ENCODE assay signal across 19 mouse cellular contexts in genomic region chr2:178304669-178305068, GRCm38 (mm10).
A peak's percentile ranks its signal among the peaks of the same experiment; 100 is the strongest.
DNase-seq lines count a peak whose midpoint lies in the region; ATAC-seq lines count a peak whose summit lies in the region.
"Had no signal": no experiment of that assay in that cellular context is flagged by ENCODE, and none has a peak within 500 bp of the region (broad histone marks: within the 10 kb centered on the region; RNA-seq: fewer than 3 reads in every experiment).

No protein-coding gene starts in this region.

- peak; percentile 66 for ATAC-seq in frontal cortex, adult (ENCODE audit: low TSS enrichment)
- no peak for ATAC-seq in neural tube, embryonic 13.5 days (ENCODE audit: low read depth)
- 0 out of 2 replicates have a peak, but pooled peaks have one; percentile 6 for ATAC-seq in hindbrain, embryonic 15.5 days (ENCODE audit: low FRiP score, low read depth)
- no peak for ATAC-seq in neural tube, embryonic 15.5 days (ENCODE audit: low FRiP score)
- no peak for ATAC-seq in cerebellum, adult (ENCODE audit: insufficient number of reproducible peaks, low FRiP score, low TSS enrichment)

- H3K9me3 ChIP-seq in neural tube, embryonic 13.5 days = no peaks in the 10 kb centered on the region
- H3K9me3 ChIP-seq in hindbrain, embryonic 15.5 days = no peaks in the 10 kb centered on the region
- H3K9me3 ChIP-seq in neural tube, embryonic 15.5 days (replicated peaks) = no peaks in the 10 kb centered on the region

- H3K9ac ChIP-seq in neural tube, embryonic 13.5 days = no peak overlapping the region
- no peak overlapping the region for H3K9ac ChIP-seq in hindbrain, embryonic 15.5 days
- H3K9ac ChIP-seq in neural tube, embryonic 15.5 days (replicated peaks) = no peak overlapping the region

- no peak overlapping the region for H3K4me2 ChIP-seq in neural tube, embryonic 13.5 days
- no peak overlapping the region for H3K4me2 ChIP-seq in hindbrain, embryonic 15.5 days
- no peak overlapping the region for H3K4me2 ChIP-seq in neural tube, embryonic 15.5 days
- H3K4me2 ChIP-seq: heart, embryonic 11.5 days had no signal

- H3K4me1 ChIP-seq in neural tube, embryonic 13.5 days (replicated peaks) = peaks cover 47% of the 10 kb centered on the region
- H3K4me1 ChIP-seq in hindbrain, embryonic 15.5 days (replicated peaks) = peaks cover 27% of the 10 kb centered on the region
- peaks cover 30% of the 10 kb centered on the region for H3K4me1 ChIP-seq in neural tube, embryonic 15.5 days
- H3K4me1 ChIP-seq: megakaryocyte, embryonic 14.5 days had no signal

- no peak overlapping the region for H3K4me3 ChIP-seq in neural tube, embryonic 13.5 days
- no peak overlapping the region for H3K4me3 ChIP-seq in hindbrain, embryonic 15.5 days
- H3K4me3 ChIP-seq in neural tube, embryonic 15.5 days (replicated peaks) = no peak overlapping the region
- H3K4me3 ChIP-seq: megakaryocyte, embryonic 14.5 days; myocyte had no signal

- DNase-seq in frontal cortex, postnatal 25 days (ENCODE audit: low spot score in 2 of 2) = no peak
- no peak for DNase-seq in neural tube, embryonic 10.5 days (ENCODE audit: extremely low spot score, low spot score)
- DNase-seq in embryo, embryonic 10.5 days (ENCODE audit: low spot score) = no peak
- DNase-seq: heart, postnatal 10 days; kidney, adult 18-20 months; kidney, postnatal 10 days; liver; lung, adult 18-20 months; lung, postnatal 14 days; thymus, adult 18-20 months; thymus, postnatal 4 days had no signal

- H3K27me3 ChIP-seq in neural tube, embryonic 13.5 days = no peaks in the 10 kb centered on the region
- H3K27me3 ChIP-seq in hindbrain, embryonic 15.5 days = no peaks in the 10 kb centered on the region
- H3K27me3 ChIP-seq in neural tube, embryonic 15.5 days (replicated peaks) = no peaks in the 10 kb centered on the region
- H3K27me3 ChIP-seq: megakaryocyte, embryonic 14.5 days had no signal

- H3K36me3 ChIP-seq in neural tube, embryonic 13.5 days = peaks cover 22% of the 10 kb centered on the region
- no peaks in the 10 kb centered on the region for H3K36me3 ChIP-seq in hindbrain, embryonic 15.5 days
- peaks cover 9% of the 10 kb centered on the region; the same call in 1 of the 2 replicates for H3K36me3 ChIP-seq in neural tube, embryonic 15.5 days

- WGBS in neural tube, embryonic 13.5 days = 76% methylated on average over 6 of the region's 6 CpGs
- 76% methylated on average over 6 of the region's 6 CpGs for WGBS in hindbrain, embryonic 15.5 days
- 83% methylated on average over 6 of the region's 6 CpGs for WGBS in neural tube, embryonic 15.5 days

- H3K27ac ChIP-seq in neural tube, embryonic 13.5 days (replicated peaks) = peak overlapping the region; percentile 81; the same call in 1 of the 2 replicates
- H3K27ac ChIP-seq in hindbrain, embryonic 15.5 days (replicated peaks) = peak overlapping the region; percentile 81
- 0 out of 2 replicates have a peak overlapping the region, but pooled peaks have one; percentile 78 for H3K27ac ChIP-seq in neural tube, embryonic 15.5 days (replicated peaks)

Comparison
In these comparisons a context has a peak if more than half of its experiments do, and no peak if none do; other contexts are left out.
1. ATAC-seq: peak in frontal cortex, adult (single experiment) and hindbrain, embryonic 15.5 days (single experiment); none in neural tube, embryonic 13.5 days (single experiment), neural tube, embryonic 15.5 days (single experiment) and cerebellum, adult (single experiment).
2. Peak in every context shown above with its lines, with median percentiles within 50 percentile points of each other: H3K27ac ChIP-seq.